Mouse (Mus musculus): ENCODE data around the gene H1foo. TPM values are rescaled to one million over a fixed set of nuclear protein-coding genes. Genes with fewer than 3 reads are reported as not detected.

H1foo gene
- not detected for polyA plus RNA-seq (2017; shearing (Covaris generic))

DNA sequence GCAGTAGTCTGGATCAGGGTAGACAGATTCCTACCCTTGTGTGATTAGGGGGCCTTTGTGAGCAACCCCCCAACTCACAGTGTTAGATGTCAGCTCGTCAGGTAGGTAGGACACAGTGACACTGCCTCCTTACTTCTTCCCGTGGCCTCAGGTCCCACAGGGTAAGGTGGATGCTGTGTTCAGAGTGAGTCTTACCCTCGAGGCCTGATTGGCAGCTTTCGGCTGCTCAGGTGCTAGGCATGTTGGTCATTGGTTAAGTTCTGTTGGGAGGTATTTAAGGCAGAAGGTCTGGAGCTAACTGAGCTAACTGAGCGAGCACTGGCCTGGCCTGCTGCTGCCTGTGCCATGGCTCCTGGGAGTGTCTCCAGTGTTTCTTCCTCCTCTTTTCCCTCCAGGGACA lies at the start of gene H1foo:
Gene H1foo (plus strand): TSS at position 301 of the 400 bp plus-strand sequence.
- no peak for ATAC-seq

DNA sequence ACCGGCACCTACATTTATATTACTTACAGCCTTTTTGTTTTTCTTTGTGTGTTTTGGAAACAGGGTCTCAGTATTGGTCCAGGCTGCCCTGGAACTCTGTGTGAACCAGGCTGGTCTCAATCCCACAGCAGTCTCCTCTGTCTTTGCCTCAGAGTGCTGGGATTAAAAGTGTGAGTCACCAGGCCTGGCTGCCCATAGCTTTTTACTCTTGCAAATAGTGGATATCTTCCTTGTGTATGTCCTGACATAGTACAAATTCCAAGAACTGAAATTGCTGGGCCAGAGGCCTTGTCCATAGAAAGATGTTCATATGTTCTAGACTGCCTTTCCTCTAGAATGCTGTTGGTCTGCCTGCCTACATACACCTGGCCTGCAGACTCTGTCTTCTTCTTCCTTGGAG lies 48.4 kb upstream of the H1foo start:
- no peak for ATAC-seq

DNA sequence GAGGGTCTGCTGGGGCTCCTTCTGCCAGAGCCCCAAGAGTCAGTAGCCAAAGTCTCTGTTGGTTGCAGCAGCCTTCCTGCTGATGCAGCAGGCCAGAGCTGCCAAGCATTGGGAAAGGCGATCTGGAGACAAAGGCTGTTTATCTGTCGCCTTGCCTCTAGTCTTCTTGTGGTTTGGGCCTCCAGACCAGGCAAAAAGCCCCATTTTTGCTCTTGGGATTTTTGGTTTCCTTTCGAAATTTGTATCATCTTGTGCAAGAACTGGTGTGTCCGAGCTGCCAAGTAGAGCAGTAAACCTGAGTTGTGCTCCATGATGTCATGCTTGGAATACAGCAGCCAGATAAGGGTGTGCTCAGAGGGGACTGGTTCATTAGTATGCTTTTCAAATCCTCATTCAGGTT lies 47.6 kb upstream of the H1foo start:
- no peak for ATAC-seq

DNA sequence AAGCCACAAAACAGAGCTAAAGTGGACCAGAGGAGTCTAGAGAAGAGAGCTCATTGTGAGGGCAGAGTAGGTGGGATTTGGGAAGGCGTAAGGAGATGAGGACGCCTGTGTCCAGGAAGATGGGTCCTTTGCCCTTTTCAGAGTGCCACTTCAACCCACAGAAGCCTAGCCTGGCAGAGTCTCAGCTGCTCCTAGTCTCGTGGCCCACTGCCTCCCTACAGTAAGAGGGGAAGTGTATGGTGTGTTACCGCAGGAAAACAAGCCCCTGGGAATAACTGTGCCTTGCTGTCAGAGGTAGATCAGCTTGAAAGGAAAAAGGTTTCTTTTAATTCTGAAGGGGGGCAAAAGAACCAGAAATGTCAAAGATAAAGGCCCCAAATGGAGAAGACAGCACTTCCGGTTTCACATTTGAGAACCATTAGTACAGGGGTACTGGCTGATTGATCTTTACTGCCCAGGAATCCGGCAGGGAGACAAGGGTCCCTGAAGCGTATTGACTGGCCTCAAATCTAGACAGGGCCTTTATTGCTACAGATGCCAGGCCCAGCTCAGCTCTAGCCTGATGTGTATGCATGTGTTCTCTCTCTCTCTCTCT lies 46.7 kb upstream of the H1foo start:
- no peak for ATAC-seq

DNA sequence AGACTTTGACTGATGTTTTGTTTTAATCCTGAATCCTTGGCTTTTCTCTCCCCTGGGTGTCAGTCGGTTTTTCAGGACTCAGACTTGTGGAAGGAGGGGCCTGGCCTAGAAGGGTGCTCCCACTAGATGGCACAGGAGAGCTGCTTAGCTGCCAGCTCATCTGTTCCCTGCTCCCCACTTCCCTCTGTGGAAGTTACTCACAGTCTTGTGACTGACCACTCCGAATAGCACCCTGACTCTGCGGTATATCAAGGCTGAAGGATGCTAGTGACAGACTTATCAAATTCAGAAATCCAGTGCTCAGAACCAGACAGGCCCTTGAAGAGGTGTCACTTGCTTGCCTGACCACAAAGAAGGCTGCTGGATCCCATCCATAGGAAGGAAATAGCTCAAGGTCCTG lies 43.7 kb upstream of the H1foo start:
- ATAC-seq = no peak

DNA sequence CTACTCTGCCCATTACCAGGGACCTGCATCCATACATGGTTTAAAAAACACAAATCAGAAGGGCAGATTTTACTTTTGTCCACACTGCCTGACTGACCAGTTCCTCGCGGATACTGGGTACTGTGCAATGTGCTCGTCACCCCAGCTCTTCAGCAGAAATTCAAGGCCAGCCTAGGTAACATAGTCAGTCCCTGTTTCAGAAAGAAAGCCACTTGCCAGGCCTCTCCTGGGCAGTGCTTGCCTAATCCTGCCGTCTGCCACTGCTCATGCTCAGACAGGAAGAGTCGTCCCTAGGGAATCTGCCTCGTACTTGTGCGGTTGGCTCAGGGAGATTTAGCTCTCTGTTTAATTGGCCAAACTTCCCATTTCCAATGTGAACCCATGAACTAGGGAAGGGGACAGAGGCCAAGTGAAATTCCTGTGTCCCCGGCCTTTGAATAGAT lies 43.2 kb upstream of the H1foo start:
- no peak for ATAC-seq

DNA sequence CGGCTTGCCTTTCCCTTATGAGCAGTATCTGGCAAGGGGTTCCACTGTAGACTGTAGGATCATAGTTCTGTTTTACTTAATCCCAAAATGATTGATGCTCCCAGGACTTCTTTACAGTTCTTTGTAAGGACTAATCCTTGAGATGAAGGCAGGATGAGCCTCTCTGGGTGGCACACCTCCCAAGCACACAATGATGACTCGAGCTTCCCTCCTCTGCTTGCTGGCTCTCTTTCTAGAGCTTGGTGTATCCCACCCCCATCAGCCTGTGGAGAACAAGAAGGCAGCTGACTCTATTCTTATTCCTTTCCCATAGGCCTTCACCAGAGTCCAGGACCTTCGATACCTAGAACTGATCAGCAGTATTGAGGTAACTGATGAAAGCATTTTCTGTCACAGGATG lies 42.2 kb upstream of the H1foo start:
- ATAC-seq = no peak

DNA sequence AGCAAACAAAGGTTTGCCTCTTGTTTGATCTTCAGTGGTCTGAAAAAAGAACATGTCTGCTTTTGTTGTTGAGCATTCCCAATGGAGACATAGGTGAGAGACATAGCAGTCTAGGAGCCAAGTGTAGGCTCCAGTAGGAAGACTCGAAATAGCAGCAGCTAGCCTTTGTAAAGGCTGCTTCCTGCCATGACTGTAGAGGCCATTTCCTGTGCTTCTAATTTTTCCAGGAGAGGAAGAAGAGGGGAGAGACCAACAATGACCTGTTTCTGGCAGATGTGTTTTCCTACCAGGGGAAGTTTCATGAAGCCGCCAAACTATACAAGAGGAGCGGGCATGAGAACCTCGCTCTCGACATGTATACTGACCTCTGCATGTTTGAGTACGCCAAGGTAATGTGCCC lies 39.2 kb upstream of the H1foo start:
- ATAC-seq = no peak

DNA sequence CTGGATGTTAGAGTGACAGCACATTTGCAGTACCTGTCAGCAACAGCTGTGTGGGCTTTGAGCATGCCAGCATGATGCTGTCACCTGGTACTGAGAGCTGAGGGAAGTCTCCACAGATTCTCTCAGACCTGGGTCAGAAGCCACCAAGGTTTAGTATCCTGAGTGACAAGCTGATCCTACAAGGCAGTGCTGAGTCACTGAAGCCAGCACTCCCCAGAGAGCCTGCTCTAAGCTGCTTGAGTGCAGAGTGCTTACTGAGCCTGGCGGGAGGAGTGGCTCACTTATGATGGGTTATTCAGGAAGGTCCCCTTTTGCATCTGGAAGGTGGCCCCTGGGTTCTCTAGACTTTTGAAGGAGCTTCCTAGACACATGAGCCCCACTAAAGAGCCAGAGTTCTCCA lies 38.3 kb upstream of the H1foo start:
- ATAC-seq = no peak

DNA sequence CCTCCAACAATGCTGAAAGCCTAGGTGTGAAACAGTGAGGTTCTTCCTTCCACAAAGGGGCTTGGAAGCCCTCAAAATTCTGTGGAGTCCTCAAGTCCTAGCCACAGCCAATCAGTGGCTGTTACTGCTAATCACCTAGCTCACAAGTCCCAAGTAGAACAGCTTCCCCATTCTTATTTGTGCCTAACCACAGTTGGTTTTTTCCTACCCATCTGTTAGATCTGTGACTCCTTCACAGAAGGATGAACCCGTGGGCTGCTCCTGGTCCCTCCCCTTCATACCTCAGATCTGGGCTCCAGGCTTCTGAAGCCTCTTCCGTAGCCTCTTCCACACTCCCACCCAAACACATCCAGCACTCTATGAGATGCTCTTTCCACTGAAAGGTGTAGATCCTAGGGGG lies 37.9 kb upstream of the H1foo start:
- ATAC-seq = no peak

DNA sequence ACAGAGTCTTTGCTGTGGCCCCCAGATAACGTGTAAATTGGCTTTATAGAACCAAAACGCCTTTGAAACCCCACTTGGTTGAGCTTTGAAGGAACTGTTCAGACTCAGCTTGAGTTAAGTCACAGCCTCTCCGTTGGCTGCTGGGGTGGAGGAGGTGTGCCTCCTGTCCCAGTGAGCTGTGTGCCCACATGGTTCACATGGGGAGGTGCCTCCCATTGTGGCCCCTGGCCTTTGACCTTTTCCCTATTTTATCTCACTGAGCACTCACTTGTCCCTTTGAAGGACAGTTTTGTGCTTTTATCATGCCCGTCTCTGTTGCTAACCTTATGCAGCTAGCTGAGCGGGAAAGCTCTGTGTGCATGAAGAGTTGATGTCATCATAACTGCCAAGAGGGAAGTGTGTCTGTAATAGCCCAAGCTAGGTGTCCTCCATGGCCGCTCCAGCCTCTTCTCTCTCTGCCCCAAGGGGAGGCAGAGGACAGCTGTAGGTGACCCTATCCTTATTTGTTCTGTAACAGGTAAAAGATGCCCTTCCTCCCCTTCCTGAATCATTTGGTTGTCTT lies 36.2 kb upstream of the H1foo start:
- no peak for ATAC-seq

DNA sequence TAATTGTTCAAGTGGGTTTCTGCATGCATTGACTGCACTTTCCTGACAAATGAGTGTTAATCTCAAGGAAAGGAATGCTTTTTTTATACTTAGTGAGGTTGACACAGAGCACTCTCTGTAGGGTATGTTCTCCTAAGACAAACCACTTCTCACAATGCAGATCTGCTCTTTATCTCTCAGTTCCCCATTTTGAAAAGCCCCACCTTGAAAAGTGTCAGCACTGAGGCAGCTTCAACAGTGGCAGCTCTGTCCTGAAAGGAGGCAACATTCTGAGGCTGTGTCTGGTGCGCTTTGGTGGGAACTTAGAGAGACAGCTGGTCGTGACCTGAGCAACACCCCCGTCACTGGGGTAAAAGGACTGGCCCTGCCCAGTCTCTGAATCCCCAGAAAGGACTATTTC lies 35.7 kb upstream of the H1foo start:
- ATAC-seq = no peak

DNA sequence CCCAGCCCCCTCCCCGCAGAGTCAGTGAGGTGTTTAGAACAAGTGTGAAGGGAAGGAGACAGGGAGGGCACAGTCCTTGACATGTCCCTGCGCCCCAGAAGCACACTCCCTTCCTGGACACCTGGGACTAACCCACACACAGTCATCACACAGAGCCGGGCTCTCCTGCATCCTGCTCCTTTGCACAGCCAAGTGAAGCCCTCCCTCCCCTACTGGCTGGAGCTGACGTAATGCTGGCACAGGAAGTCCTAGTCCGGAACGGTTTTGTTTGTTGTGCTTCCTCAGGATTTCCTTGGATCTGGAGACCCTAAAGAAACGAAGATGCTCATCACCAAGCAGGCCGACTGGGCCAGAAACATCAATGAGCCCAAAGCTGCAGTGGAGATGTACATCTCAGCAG lies 34.8 kb upstream of the H1foo start:
- no peak for ATAC-seq

DNA sequence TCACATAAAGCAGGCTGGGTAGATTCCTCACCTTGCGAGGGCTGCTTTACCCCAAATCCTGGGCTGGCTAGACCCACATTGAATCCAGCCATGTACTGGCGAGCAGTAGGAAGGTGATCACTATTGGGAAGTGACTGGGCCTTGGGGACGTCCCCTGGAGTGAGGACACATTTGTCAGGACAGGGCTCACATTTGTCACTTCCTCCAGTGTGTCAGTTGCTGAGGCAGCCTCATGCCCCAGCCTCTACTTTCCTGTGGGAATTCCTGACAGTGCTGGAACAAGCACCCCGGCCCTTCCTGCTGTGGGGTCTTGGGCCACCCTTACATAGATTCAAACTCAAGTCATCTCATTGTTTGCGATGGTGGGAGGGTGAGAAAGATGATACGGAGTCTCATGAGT lies 33.0 kb upstream of the H1foo start:
- no peak for ATAC-seq

DNA sequence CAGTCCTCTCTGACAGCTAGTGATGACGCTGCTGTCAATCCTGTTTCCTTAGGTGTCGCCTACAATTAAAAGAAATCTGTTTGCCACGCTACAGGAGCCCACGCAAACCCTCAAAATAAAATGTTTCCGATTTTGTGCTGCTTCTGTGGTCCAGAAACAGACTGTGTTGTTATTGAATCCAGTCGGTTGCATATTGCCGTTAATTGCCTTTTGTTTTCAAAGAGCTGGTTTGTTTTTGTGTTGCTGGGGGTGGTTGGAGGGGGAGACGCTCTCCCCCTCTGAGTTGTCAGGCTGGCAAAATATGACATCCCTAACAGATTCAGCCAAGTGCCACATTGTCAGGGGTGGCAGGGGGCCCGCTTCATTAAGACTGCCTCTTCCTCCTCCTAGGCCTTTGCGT lies 31.3 kb upstream of the H1foo start:
- no peak for ATAC-seq

DNA sequence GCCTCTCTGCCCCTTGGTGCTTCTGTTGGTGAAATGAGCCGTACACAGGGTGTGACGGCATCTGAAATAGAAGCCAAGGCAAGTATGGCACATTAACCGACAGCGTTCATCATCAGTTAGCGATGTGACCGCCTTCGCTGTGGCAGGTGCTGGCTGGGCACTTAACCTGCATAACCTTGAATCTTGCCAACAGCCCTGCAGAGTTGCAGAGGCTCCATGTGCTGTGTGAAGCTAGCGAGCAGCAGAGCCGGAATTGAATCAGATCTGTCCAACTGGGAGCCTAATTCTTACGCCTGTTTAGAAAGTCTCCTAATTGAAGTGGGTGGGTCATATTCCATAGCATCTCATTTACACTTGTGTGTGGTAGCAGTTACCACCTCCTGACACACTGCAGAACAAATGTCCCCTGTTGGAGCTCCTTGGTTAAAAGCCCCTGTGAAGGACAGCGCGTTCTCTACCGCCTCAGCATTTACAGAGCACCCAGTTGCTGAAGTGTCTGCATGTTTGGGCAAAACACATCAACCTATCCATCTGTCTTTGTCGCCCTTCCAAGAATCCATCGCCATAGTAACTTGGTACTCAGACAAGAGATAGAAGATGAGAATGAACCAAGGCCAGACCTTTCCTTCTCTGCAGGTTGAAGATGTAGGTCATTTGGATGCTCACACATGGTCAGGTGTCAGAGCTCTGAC lies 30.1 kb upstream of the H1foo start:
- ATAC-seq = no peak

DNA sequence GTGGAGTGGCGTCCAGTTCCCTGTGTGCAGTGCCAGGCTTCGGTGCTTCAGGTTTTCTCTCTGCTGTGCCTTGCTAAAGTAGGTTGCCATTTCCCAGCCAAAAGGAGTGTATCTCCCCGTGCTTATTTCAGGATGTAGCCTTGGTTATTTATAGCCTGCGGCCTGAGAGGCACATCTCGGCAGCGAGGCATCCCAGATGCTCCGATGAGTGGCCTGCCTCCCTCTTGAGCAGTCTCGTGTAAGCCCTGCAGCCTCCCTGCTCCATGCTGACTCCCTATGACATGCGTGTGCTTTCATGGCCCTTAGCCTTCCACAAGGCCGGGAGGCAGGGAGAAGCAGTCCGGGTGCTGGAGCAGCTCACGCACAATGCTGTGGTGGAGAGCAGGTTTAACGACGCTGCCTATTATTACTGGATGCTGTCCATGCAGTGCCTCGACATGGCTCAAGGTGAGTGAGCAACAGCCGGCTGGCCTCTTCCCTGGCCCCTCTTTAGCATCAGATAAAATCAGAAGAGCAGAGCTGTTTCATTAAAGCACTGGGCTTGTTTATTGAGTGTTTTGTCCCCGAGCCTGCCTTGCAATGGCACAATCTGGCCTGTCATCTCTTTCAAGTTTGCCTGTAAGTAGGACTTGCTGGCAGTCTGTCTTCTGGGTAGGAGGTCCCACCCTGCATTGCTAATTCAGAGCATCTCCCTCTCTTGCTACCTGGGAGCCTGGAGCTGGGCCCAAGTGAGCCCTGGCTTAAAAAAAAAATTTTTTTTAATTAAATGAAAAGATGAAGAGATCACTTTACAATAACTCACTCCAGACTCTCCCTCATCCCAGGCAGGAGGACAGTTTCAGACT lies 28.9 kb upstream of the H1foo start:
- no peak for ATAC-seq

DNA sequence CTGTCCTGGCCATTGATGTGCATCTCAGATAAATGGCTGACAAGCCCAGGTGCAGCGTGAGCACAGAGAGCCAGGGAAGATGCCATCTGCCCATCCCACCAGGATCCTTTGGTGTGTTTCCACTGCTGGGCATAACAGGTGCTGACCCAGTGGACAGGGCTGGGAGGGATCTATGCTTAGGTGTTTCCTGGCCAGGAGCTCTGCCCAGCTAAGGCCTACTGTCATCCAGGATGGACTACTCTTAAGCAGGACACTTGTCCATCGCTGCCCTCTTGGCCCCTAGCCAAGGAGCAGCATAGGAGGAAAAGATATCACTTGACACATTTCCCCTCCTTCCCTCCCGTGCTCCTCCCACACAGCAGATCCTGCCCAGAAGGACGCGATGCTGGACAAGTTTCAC lies 28.1 kb upstream of the H1foo start:
- ATAC-seq = no peak

DNA sequence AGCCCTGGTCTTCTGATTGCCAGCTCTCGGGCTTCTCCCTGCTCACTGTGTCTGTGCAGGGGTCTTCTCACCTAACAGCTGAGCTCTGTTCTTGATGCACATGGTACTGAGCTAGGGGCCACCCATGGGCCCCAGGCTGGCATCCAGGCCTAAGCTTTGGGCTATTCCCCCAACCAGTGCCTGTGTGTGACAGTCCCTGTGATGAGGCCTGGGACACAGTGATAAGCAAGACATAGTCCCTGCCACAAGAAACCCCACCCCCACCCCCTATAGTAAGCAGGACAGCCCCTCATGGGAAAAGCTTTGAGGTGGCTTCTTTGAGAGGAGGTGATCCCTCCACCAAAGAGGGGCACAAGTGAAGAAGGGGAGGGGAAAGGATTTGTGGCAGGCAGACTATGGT lies 26.1 kb upstream of the H1foo start:
- ATAC-seq = no peak

DNA sequence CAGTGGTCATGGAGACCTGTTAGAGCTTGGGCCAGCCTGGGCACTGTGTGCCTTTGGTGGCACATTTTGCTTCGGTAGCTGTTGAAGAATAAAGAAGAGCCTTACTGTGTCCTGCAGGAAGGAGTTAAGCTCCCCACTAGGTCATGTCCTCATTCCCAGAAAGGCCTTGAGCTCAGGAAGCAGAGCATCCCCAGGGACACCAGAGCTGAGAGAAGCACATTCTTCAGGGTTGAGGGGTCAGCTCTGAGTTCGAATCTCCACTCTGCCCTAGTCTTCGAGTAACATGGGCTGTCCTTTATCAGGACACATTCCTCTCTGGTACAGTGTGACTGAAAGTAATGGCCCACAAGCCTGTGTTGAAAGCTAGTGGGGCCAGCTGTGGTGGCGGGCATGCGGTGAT lies 24.9 kb upstream of the H1foo start:
- no peak for ATAC-seq

DNA sequence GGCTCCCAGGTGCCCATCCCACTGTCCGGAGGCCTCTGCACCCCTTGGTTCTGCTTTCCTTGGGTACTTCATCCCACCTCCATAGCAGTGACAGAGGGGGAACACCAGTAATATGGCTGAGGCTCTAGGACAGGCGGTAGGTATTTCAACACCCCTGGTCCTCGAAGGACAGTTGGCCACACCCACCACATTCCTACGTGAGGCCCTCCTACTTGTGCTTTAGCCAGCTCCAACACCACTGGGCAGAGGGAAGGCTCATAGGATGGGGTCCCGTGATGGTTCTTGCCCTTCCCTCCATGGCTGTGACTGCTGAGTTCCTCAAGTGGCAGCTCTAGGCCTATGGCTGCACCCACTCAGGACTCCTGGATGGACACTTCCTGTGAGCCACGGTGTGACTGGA lies 19.9 kb upstream of the H1foo start:
- ATAC-seq = no peak

DNA sequence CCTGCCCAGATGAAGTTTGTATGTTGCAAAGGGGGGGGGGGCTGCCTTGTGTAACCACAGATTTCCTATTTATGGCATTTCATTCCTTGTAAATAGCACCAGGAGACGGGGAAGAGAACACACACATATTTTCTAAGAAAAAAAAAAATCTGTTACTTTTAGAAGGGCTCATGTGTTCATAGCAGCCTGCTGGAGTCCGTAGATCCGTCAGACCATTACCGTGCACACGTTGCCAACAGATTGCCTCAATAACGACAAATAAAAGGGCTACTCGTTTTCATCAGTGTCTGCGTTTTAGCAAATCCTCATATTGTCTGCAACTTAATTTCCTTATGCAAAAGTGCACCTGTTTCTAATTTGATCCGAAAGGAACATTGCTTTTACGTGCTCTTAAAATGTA lies 18.3 kb upstream of the H1foo start:
- ATAC-seq = no peak
